Mouse (Mus musculus): ENCODE data around the gene Pdzd8.
A peak's percentile ranks its signal among the peaks of the same experiment; 100 is the strongest.

The Pdzd8 gene

DNA sequence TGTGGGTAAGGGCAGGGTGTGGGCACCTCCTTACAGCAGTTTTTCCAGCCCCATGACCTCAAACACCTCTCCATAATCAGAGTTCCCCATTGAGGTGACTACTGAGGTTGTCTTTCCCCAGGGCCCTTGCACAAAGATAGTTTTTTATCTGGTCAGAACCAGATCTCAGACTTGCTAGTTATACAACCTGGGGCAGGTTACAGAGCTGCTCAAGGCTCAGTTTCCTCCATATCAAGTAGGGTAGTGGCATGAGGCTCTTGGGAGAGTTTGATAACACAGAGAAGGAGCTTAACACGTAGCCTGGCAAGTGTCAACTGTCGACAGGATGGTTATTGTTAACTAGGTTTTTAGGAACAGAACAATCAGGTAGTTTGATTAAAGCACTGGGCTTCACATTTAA lies 9.3 kb upstream of the Pdzd8 start:
- DNase-seq (ENCODE audit: low read depth, low spot score): no peak

- no peak for DNase-seq (ENCODE audit: low read depth, low spot score)
Measured at GRCm38 (mm10) chr19:59352760-59353159, 7.2 kb upstream of the Pdzd8 start.

- no peak for DNase-seq (ENCODE audit: low read depth, low spot score)
Measured at GRCm38 (mm10) chr19:59351151-59351889, 5.7 kb upstream of the Pdzd8 start.

DNA sequence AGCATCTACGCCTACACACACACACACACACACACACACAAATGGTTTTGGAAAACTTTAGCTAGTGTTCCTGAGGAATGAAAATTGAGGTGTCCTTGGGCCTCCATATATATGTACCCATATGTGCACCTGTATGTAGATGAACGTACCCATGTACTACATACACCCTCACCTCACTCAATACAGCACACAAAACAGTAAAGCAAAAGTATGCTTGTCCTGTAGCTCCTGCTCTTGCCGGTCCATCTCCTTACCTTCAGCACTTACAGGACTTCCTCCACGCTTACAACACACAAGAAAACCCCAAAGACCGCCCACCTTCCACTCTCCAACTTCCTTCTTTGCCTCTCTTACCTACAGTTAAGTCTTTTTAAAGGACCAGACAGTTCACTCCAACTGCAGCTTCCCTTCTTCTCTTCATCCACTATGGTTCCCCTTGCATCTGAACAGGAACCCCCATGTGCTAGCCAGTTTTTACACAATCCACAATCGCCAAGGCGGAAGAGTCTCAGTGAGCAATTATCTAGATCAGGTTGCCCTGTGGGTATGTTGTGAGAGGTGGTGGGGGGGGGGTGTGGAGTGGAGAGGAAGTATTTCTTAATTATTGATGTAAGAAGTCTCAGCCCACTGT lies 4.8 kb upstream of the Pdzd8 start:
- no peak for DNase-seq (ENCODE audit: low read depth, low spot score)

DNA sequence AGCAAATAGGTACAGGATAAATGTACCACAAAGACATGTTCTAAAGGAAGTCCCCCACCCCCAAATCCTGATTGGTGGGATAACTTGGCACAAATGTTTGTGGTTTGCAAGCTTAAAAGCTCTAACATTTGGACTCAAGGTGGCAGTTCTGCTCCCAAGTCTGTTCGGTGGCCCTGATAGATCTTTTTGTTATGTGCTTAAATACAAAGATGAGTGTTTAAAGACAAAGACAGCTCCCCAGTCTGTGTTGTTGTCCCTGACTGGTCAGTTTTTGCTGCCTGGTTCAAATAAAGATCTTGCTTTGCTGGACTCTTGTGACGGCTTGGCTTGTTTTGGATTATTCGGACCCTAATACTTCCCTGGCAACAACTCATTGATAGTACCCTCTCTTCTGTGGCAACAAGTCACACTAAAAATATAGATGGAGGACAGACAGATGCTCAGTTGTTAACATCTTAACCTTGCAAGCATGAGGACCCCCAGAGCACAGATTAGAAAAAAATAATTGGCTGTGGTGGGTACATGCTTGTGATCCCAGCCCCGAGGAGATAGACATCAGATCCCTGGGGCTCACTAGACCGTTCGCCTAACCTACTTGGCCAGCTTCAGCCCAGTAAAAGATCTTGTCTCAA lies 3.9 kb upstream of the Pdzd8 start:
- DNase-seq (ENCODE audit: low read depth, low spot score): no peak

- no peak for DNase-seq (ENCODE audit: low read depth, low spot score)
Measured at GRCm38 (mm10) chr19:59346325-59346724, 745 bp upstream of the Pdzd8 start.

DNA sequence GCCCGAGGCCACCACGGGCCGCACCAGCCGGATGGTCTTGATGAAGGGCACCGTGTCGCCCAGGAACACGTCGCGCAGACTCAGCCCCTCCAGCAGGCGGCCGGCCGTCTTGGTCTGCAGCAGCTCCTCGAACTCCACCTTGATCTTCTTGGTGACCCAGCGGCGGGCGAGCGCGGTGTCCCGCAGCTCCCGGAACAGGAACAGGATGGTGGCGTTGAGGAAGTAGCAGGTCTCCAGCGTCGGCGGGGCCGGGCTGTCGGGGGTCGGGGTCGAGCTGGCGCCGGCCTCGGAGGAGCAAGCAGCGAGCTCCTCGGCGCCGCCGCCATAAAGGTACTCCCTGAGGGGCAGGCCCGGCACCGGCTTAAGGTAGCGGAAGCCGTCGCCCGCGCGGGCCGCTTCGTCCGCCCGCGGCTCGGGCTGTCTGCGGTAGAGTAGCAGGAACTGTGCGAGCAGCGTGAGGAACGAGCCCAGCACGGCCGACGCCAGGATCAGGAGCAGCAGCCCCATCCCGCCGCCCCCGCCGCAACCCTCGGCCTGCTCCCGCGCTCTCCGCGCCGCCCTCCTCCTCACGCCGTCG lies 411 bp downstream of the Pdzd8 start:
- DNase-seq (ENCODE audit: low read depth, low spot score): peak; percentile 4

DNA sequence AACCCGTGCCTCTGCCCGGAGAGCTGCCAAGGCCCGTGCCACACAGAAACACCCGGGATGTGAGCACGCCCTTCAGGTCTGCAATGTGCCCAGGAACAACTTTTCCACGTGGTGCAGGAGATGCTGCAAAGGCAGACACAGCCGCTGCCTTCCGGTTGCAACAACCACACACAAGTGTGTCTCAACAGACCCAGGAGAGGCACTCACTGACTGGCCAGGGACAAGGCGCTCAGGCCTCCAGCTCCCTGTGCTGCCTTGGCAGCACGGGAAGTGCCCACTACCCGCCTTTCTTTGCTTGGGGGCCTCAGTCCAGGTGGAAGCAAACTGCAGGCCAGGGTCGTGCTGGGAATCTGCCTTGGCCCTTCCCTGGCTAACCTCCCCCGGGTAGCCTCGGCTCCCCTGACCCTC lies 1.3 kb downstream of the Pdzd8 start:
- no peak for DNase-seq (ENCODE audit: low read depth, low spot score)

- no peak for DNase-seq (ENCODE audit: low read depth, low spot score)
Measured at GRCm38 (mm10) chr19:59342964-59343363, 2.6 kb downstream of the Pdzd8 start.

DNA sequence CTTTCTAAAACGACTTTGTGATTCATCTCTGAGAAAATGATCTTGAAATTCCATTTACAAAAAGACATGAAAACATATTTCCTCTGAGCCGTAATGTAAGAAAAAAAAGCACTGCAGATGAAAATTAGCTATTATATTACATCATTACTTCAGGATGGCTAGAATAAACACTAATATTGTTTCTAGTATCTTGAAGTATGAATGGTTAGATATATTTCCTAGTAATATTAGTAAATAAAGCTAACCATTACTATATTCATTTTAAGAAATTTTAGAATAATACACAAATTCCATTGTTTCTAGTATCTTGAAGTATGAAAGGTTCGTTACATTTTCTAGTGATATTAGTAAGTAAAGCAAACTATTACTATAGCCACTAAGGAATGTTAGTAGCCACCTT lies 5.7 kb downstream of the Pdzd8 start:
- DNase-seq (ENCODE audit: low read depth, low spot score): no peak

DNA sequence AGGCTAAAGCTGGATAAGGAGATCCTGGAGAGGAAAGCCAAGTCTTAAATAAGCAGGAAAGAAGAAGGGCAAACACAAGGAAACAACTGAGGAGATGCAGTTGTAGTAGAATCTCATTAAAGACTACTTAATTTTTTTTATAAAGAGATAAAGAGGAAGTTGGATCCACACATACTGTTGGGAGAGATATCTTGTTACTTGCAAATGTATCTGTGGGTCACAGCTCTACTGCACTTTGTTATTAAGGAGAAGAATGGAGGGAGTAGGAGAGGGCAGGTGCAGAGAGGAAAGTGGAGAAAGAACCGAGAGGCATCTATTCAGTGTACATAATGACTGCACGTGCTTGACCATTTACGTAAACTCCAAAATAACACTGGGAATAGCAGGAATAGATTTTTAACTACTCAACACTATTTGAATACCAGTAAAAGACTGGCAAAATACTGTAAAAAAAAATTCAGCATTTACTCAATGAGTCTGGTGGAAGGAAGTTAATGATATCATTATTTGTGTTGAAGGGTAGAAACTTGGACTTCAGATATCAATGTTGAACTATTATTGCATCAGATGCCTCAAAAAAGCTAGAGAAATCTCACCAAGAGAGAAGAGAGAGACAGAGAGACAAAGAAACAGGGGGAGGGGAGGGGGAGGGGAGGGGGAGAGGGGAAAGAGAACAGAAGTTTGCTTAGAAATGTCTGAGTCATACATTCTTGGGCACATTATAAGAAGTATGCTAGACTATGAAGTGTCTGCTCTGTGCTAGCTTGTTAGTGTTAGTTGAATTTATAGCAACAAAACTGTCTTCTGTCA lies 7.5 kb downstream of the Pdzd8 start:
- no peak for DNase-seq (ENCODE audit: low read depth, low spot score)

DNA sequence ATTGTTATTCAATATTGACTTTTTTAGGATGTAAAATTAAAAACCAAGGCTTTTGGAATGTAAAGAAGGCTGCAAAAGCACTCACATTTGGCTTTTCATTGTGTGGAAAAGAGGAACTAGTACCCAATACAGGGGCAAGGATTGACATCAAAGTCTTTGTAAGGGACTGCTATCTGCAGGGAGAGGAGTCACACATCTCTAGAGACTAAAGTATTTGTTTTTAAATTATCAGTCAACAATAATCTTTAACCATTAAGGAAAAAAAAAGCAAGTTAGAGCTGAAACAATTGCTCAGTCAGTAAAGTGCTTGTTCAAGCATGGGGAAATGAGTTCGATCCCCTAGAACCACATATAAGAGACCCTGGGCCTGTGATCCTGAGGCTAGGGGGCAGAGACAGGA lies 8.9 kb downstream of the Pdzd8 start:
- no peak for DNase-seq (ENCODE audit: low read depth, low spot score)

DNA sequence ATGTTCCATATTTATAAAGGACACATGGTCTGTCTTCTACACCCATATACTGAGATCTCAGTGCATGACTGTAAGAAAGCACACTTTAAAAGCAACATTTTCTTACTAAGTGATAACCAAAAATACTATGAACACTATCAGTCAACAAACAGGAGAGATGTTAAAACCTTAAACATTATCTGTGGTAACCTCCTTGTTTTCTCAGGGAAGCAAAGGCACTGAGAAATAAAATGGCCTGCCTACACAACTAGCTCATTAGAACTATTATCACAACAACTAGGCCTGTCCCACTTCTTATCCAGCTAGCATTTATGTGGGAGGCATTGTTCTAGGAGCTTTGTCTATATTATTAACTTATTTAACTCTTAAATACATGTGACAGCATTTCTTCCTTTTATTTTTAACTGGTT lies 14.8 kb downstream of the Pdzd8 start:
- no peak for DNase-seq (ENCODE audit: low read depth, low spot score)

GRCm38 (mm10) chr19:59321990-59322389 lies 23.6 kb downstream of the Pdzd8 start, which contains the start of gene Rps12-ps3:
TSS of gene Rps12-ps3 (plus strand) at chr19:59322290.
- no peak for DNase-seq (ENCODE audit: low read depth, low spot score)

GRCm38 (mm10) chr19:59316571-59316970 lies 29.0 kb downstream of the Pdzd8 start:
- peak; percentile 22 for DNase-seq (ENCODE audit: low read depth, low spot score)

- no peak for DNase-seq (ENCODE audit: low read depth, low spot score)
Measured at GRCm38 (mm10) chr19:59315308-59315707, 30.3 kb downstream of the Pdzd8 start.

DNA sequence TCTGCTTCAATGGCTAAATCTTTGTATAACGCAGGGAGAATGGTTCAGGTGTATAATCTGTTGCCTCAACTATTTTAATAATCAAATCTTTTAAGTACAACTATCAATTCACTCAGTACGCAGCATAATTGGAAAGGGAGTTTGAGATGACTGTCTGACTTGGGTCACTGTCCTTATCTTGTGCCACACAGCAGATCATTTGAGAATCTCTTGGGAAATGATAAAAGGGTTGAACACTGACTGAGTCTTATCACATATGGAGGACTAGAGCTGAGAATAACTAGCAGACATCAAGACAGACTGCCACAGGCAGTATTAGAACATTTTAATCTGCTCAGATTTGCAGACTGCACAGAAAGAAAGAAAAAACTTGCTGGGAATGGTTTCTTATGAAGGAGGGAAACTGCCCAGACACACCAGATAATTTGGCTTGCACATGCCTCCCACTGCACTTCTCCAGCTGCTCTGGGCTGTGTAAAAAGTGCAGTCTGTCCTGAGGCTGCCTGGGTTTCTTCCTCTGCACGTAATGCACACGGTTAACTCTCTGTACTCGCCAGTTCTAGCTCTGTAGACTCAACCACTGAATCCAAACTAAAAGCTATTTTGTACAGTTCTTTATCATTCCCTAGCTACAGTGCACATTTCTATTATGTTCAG lies 53.3 kb downstream of the Pdzd8 start:
- no peak for DNase-seq (ENCODE audit: low read depth, low spot score)

DNA sequence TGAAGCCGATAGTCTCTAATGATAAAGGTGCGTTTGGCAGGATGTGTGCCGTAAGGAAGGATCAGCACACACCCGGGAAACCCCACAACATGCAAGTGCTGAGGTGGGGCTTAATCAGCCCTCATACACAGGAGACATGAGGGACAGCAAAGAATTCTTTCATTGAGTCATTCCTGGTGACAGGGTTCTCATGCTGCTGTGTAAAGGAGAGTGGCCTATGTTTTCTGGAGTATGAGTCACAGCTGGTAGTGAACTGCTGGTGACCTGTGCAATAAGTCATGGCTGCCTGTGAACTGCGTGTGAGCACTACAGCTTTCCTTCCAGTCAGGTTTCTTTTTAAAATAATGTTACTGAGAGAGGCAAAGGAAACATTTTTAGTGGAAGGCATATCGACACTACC lies 55.8 kb downstream of the Pdzd8 start:
- no peak for DNase-seq (ENCODE audit: low read depth, low spot score)

GRCm38 (mm10) chr19:59289042-59289441 lies 56.5 kb downstream of the Pdzd8 start:
- no peak for DNase-seq (ENCODE audit: low read depth, low spot score)

GRCm38 (mm10) chr19:59282001-59282400 lies 63.6 kb downstream of the Pdzd8 start:
- no peak for DNase-seq (ENCODE audit: low read depth, low spot score)

GRCm38 (mm10) chr19:59280841-59281240 lies 64.7 kb downstream of the Pdzd8 start:
- DNase-seq (ENCODE audit: low read depth, low spot score): no peak
